Mouse (Mus musculus) neural tube, embryonic 14.5 days (tissue): Measurements from ENCODE around the gene S100a11. TPM values are rescaled to one million over a fixed set of nuclear protein-coding genes. Genes with fewer than 3 reads are reported as not detected.

Source experiments
- ATAC-seq: fragments of 200-750 bp; cut with Nextera tagmentation; 2 replicates; pipeline ENCODE4 v1.8.0; 2017; ENCODE audit warnings: low read depth, mild to moderate bottlenecking, moderate TSS enrichment, moderate library complexity
- H3K27ac ChIP-seq: fragments of 300-500 bp; sonication (generic); 2 replicates; pipeline ENCODE4 v1.5.1; 2014; ENCODE audit warnings: low read depth, mild to moderate bottlenecking, control low read depth, low read length, moderate library complexity, mixed read lengths
- H3K27me3 ChIP-seq: fragments of 300-500 bp; sonication (generic); 2 replicates; pipeline ENCODE4 v1.6.1; 2014; ENCODE audit warnings: low read length; ENCODE audit not compliant: control insufficient read depth, insufficient read depth
- H3K36me3 ChIP-seq: fragments of 300-500 bp; sonication (generic); 2 replicates; pipeline ENCODE4 v1.6.1; 2014; ENCODE audit warnings: low read length, mixed read lengths; ENCODE audit not compliant: control insufficient read depth, insufficient read depth
- H3K4me1 ChIP-seq: fragments of 300-500 bp; sonication (generic); 2 replicates; pipeline ENCODE4 v1.6.1; 2014; ENCODE audit warnings: low read length; ENCODE audit not compliant: control insufficient read depth, insufficient read depth
- H3K4me2 ChIP-seq: fragments of 300-500 bp; sonication (generic); 2 replicates; pipeline ENCODE4 v1.6.1; 2014; ENCODE audit warnings: mild to moderate bottlenecking, low read depth, low read length, control low read depth
- H3K4me3 ChIP-seq: fragments of 300-500 bp; sonication (generic); 2 replicates; pipeline ENCODE4 v1.5.1; 2014; ENCODE audit warnings: low read depth, low read length, control low read depth, mixed read lengths
- H3K9ac ChIP-seq: fragments of 300-500 bp; sonication (generic); replicated peaks from 2 replicates; pipeline ENCODE4 v1.6.1; 2014; ENCODE audit warnings: low read depth, mild to moderate bottlenecking, control low read depth, low read length, mixed read lengths
- H3K9me3 ChIP-seq: fragments of 300-500 bp; sonication (generic); 2 replicates; pipeline ENCODE4 v1.6.1; 2016; ENCODE audit warnings: low read length; ENCODE audit not compliant: control insufficient read depth
- WGBS: fragments of 180-500 bp; shearing (Covaris S2); extraction: QIAGEN DNeasy Blood & Tissue Kit; methylation state at CpG from one replicate; pipeline ENCODE4 v1.1.7; 2014; 5-methylcytosine and 5-hydroxymethylcytosine counted together
- polyA plus RNA-seq: library from polyadenylated mRNA; unstranded; fragments of >200 nt; fragmentation: Nextera tagmentation; extraction: Ambion mirVana; gene quantifications from 2 replicates; pipeline ENCODE4 v1.2.1, GENCODE M21; 2014

Gene S100a11
- polyA plus RNA-seq, 1 experiment from 2014 or later: 104 TPM

GRCm38 (mm10) chr3:93566892-93567291, 46.6 kb downstream of the S100a11 start:
- Histone ChIP-seq H3K27ac (no peak overlapping the region), H3K4me3 (no peak overlapping the region), H3K36me3 (no peaks in the 10 kb centered on the region), H3K27me3 (no peaks in the 10 kb centered on the region), H3K9ac (no peak overlapping the region), H3K9me3 (no peaks in the 10 kb centered on the region), H3K4me1 (no peaks in the 10 kb centered on the region), H3K4me2 (no peak overlapping the region)
- 90% methylated on average over 3 of the region's 3 CpGs for WGBS
- ATAC-seq: no peak

- H3K27me3 ChIP-seq: no peaks in the 10 kb centered on the region
- H3K9ac ChIP-seq: no peak overlapping the region
- no peak overlapping the region for H3K4me3 ChIP-seq
- H3K9me3 ChIP-seq: no peaks in the 10 kb centered on the region
- no peak overlapping the region for H3K27ac ChIP-seq
- ATAC-seq: no peak
- no peaks in the 10 kb centered on the region for H3K36me3 ChIP-seq
- H3K4me1 ChIP-seq: no peaks in the 10 kb centered on the region
- H3K4me2 ChIP-seq: no peak overlapping the region
- 90% methylated on average over 6 of the region's 6 CpGs for WGBS
Measured at GRCm38 (mm10) chr3:93567721-93568120, 47.4 kb downstream of the S100a11 start.

GRCm38 (mm10) chr3:93568428-93569040, 48.2 kb downstream of the S100a11 start:
- Histone ChIP-seq H3K9me3 (no peaks in the 10 kb centered on the region), H3K4me3 (no peak overlapping the region), H3K36me3 (no peaks in the 10 kb centered on the region), H3K9ac (no peak overlapping the region), H3K4me2 (no peak overlapping the region), H3K27me3 (no peaks in the 10 kb centered on the region), H3K4me1 (no peaks in the 10 kb centered on the region), H3K27ac (no peak overlapping the region)
- 78% methylated on average over 7 of the region's 7 CpGs for WGBS
- no peak; the same call in 1 of the 2 replicates for ATAC-seq

GRCm38 (mm10) chr3:93569046-93569445, 48.8 kb downstream of the S100a11 start:
- no peak overlapping the region for H3K4me3 ChIP-seq
- no peaks in the 10 kb centered on the region for H3K27me3 ChIP-seq
- H3K4me2 ChIP-seq: no peak overlapping the region
- 68% methylated on average over 2 of the region's 2 CpGs for WGBS
- no peak for ATAC-seq
- H3K4me1 ChIP-seq: no peaks in the 10 kb centered on the region
- H3K9ac ChIP-seq: no peak overlapping the region
- H3K9me3 ChIP-seq: no peaks in the 10 kb centered on the region
- no peak overlapping the region for H3K27ac ChIP-seq
- H3K36me3 ChIP-seq: no peaks in the 10 kb centered on the region

- no peak for ATAC-seq
- WGBS: 70% methylated on average over 5 of the region's 5 CpGs
- H3K4me2 ChIP-seq: no peak overlapping the region
- H3K4me3 ChIP-seq: no peak overlapping the region
- H3K4me1 ChIP-seq: no peaks in the 10 kb centered on the region
- H3K36me3 ChIP-seq: no peaks in the 10 kb centered on the region
- no peaks in the 10 kb centered on the region for H3K27me3 ChIP-seq
- H3K9ac ChIP-seq: no peak overlapping the region
- H3K9me3 ChIP-seq: no peaks in the 10 kb centered on the region
- no peak overlapping the region for H3K27ac ChIP-seq
Measured at GRCm38 (mm10) chr3:93572058-93572791, 51.9 kb downstream of the S100a11 start.

Other genes starting within 250 kb of the S100a11 start
- not detected in 2 replicates for gene Flg, start 247.0 kb upstream of the S100a11 start, polyA plus RNA-seq
- not detected in 2 replicates for gene Hrnr, start 200.7 kb upstream of the S100a11 start, polyA plus RNA-seq
- gene Rptn, start 126.8 kb upstream of the S100a11 start, polyA plus RNA-seq: not detected in 2 replicates
- 1.3 and 1.4 TPM in 2 replicates for gene Tchh, start 78.2 kb upstream of the S100a11 start, polyA plus RNA-seq
- 0.13 TPM in 1 of 2 replicates, not detected in the other for gene Tchhl1, start 51.7 kb upstream of the S100a11 start, polyA plus RNA-seq
- 176 and 300 TPM in 2 replicates for gene S100a10, start 34.6 kb downstream of the S100a11 start, polyA plus RNA-seq
- not detected in 2 replicates for gene Tdpoz2, start 132.2 kb downstream of the S100a11 start, polyA plus RNA-seq
- gene Tdpoz1, start 155.8 kb downstream of the S100a11 start, polyA plus RNA-seq: not detected in 2 replicates
- gene Gm37596, start 172.6 kb downstream of the S100a11 start, polyA plus RNA-seq: not detected in 2 replicates